Mouse (Mus musculus): ENCODE results near the gene Grik3. TPM values are rescaled to one million over a fixed set of nuclear protein-coding genes. Genes with fewer than 3 reads are reported as not detected.

The Grik3 gene
- total and polyA plus RNA-seq, 3 experiments = not detected

GRCm38 (mm10) chr4:125580336-125580735, 89.8 kb downstream of the Grik3 start:
- no peaks in the 10 kb centered on the region for H3K79me2 ChIP-seq (replicated peaks; ENCODE audit: control insufficient read depth, extremely low read depth, insufficient read depth, poor library complexity, severe bottlenecking)
- no peak overlapping the region for H3K27ac ChIP-seq (ENCODE audit: insufficient read depth, low read depth)
- DNase-seq (ENCODE audit: extremely low read depth) = no peak
- in situ Hi-C loops (cut with MboI; ENCODE audit: low pct_ligation_motif_present, low pct_unique_long_range_greater_than_20kb, low sequenced_read_pairs) (no loop called here), dilution Hi-C loops (cut with MboI; ENCODE audit: extremely low pct_ligation_motif_present, extremely low pct_unique_long_range_greater_than_20kb, low sequenced_read_pairs) (no loop called here)
- no peak for TF ChIP-seq SIN3A (IDR thresholded peaks at IDR 0.05; ENCODE audit: low read length)
- H3K36me3 ChIP-seq (replicated peaks in 1 of 2; ENCODE audit: control insufficient read depth in 1 of 2, insufficient read depth in 1 of 2, low read length in 1 of 2) = no peaks in the 10 kb centered on the region
- peaks cover 0 to 4% of the 10 kb centered on the region in 2 experiments; a peak in 2 of 4 replicates for H3K4me1 ChIP-seq (ENCODE audit: control insufficient read depth in 1 of 2, insufficient read depth in 2 of 2)
- no peaks in the 10 kb centered on the region for H3K9me3 ChIP-seq (replicated peaks; ENCODE audit: low read length)
- H3K9ac ChIP-seq (ENCODE audit: insufficient read depth, low read depth) = no peak overlapping the region
- peaks cover 86% of the 10 kb centered on the region for H3K27me3 ChIP-seq (replicated peaks)
- H3K4me3 ChIP-seq (replicated peaks in 1 of 3; ENCODE audit: low read depth in 2 of 3, low read length in 2 of 3, poor library complexity in 1 of 3) = no peak overlapping the region
- H3K4me2 ChIP-seq (ENCODE audit: insufficient read depth, low read depth, poor library complexity, severe bottlenecking) = no peak overlapping the region

- no peaks in the 10 kb centered on the region for H3K9me3 ChIP-seq (replicated peaks; ENCODE audit: low read length)
- peaks cover 0 to 4% of the 10 kb centered on the region in 2 experiments; a peak in 2 of 4 replicates for H3K4me1 ChIP-seq (ENCODE audit: control insufficient read depth in 1 of 2, insufficient read depth in 2 of 2)
- peaks cover 89% of the 10 kb centered on the region for H3K27me3 ChIP-seq (replicated peaks)
- TF ChIP-seq RAD21 (IDR thresholded peaks at IDR 0.05; ENCODE audit: low read depth, low read length) (no peak), TCF12 (IDR thresholded peaks at IDR 0.05; ENCODE audit: low read depth, low read length) (no peak), CTCF (conservative IDR thresholded peaks at IDR 0.05 in 1 of 2, IDR thresholded peaks at IDR 0.05 in 1 of 2; ENCODE audit: low read depth in 2 of 2, low read length in 2 of 2) (no peak), IRF4 (IDR thresholded peaks at IDR 0.05; ENCODE audit: low read depth, low read length) (no peak), NRF1 (IDR thresholded peaks at IDR 0.05; ENCODE audit: low read depth, low read length) (no peak), ELF1 (IDR thresholded peaks at IDR 0.05; ENCODE audit: low read depth, low read length) (no peak), MEF2A (IDR thresholded peaks at IDR 0.05; ENCODE audit: borderline replicate concordance, low read depth, low read length) (no peak), JUND (conservative IDR thresholded peaks at IDR 0.05; ENCODE audit: low read depth, low read length) (no peak), BHLHE40 (IDR thresholded peaks at IDR 0.05; ENCODE audit: low read depth, low read length) (no peak)
- no peaks in the 10 kb centered on the region for H3K36me3 ChIP-seq (replicated peaks in 1 of 2; ENCODE audit: control insufficient read depth in 1 of 2, insufficient read depth in 1 of 2, low read length in 1 of 2)
- in situ Hi-C loops (cut with MboI; ENCODE audit: low pct_ligation_motif_present, low pct_unique_long_range_greater_than_20kb, low sequenced_read_pairs) (no loop called here), dilution Hi-C loops (cut with MboI; ENCODE audit: extremely low pct_ligation_motif_present, extremely low pct_unique_long_range_greater_than_20kb, low sequenced_read_pairs) (no loop called here)
- no peak overlapping the region for H3K27ac ChIP-seq (ENCODE audit: insufficient read depth, low read depth)
- no peak for DNase-seq (ENCODE audit: extremely low read depth)
- H3K79me2 ChIP-seq (replicated peaks; ENCODE audit: control insufficient read depth, extremely low read depth, insufficient read depth, poor library complexity, severe bottlenecking) = no peaks in the 10 kb centered on the region
- H3K9ac ChIP-seq (ENCODE audit: insufficient read depth, low read depth) = no peak overlapping the region
- H3K4me2 ChIP-seq (ENCODE audit: insufficient read depth, low read depth, poor library complexity, severe bottlenecking) = no peak overlapping the region
- no peak overlapping the region for H3K4me3 ChIP-seq (replicated peaks in 1 of 3; ENCODE audit: low read depth in 2 of 3, low read length in 2 of 3, poor library complexity in 1 of 3)
Measured at GRCm38 (mm10) chr4:125583272-125583671, 92.8 kb downstream of the Grik3 start.

- H3K79me2 ChIP-seq (replicated peaks; ENCODE audit: control insufficient read depth, extremely low read depth, insufficient read depth, poor library complexity, severe bottlenecking) = no peaks in the 10 kb centered on the region
- no peak for DNase-seq (ENCODE audit: extremely low read depth)
- no peaks in the 10 kb centered on the region for H3K36me3 ChIP-seq (replicated peaks in 1 of 2; ENCODE audit: control insufficient read depth in 1 of 2, insufficient read depth in 1 of 2, low read length in 1 of 2)
- in situ Hi-C loops (cut with MboI; ENCODE audit: low pct_ligation_motif_present, low pct_unique_long_range_greater_than_20kb, low sequenced_read_pairs) (no loop called here), dilution Hi-C loops (cut with MboI; ENCODE audit: extremely low pct_ligation_motif_present, extremely low pct_unique_long_range_greater_than_20kb, low sequenced_read_pairs) (no loop called here)
- no peak overlapping the region for H3K4me3 ChIP-seq (replicated peaks in 1 of 3; ENCODE audit: low read depth in 2 of 3, low read length in 2 of 3, poor library complexity in 1 of 3)
- peaks cover 88% of the 10 kb centered on the region for H3K27me3 ChIP-seq (replicated peaks)
- H3K9ac ChIP-seq (ENCODE audit: insufficient read depth, low read depth) = no peak overlapping the region
- H3K9me3 ChIP-seq (replicated peaks; ENCODE audit: low read length) = no peaks in the 10 kb centered on the region
- H3K27ac ChIP-seq (ENCODE audit: insufficient read depth, low read depth) = no peak overlapping the region
- peaks cover 0 to 4% of the 10 kb centered on the region in 2 experiments; a peak in 2 of 4 replicates for H3K4me1 ChIP-seq (ENCODE audit: control insufficient read depth in 1 of 2, insufficient read depth in 2 of 2)
- no peak overlapping the region for H3K4me2 ChIP-seq (ENCODE audit: insufficient read depth, low read depth, poor library complexity, severe bottlenecking)
- no peak for TF ChIP-seq MAX (IDR thresholded peaks at IDR 0.05; ENCODE audit: low read length)
- no peak for TF ChIP-seq RAD21 (IDR thresholded peaks at IDR 0.05; ENCODE audit: low read depth, low read length)
- TF ChIP-seq ZKSCAN1 (IDR thresholded peaks at IDR 0.05; ENCODE audit: borderline replicate concordance, low read depth, low read length) = no peak
- no peak for TF ChIP-seq USF2 (conservative IDR thresholded peaks at IDR 0.05; ENCODE audit: low read depth, low read length)
- no peak for TF ChIP-seq ETS1 (conservative IDR thresholded peaks at IDR 0.05; ENCODE audit: low read depth, low read length)
- TF ChIP-seq JUN (IDR thresholded peaks at IDR 0.05; ENCODE audit: insufficient read depth, low read depth, low read length) = no peak
- no peak for TF ChIP-seq E2F4 (IDR thresholded peaks at IDR 0.05; ENCODE audit: insufficient replicate concordance, low read depth, low read length)
- no peak for TF ChIP-seq GABPA (IDR thresholded peaks at IDR 0.05; ENCODE audit: insufficient replicate concordance, low read depth, low read length)
- TF ChIP-seq NELFE (IDR thresholded peaks at IDR 0.05; ENCODE audit: low read depth, low read length) = no peak
- no peak for TF ChIP-seq POLR2AphosphoS2 (IDR thresholded peaks at IDR 0.05; ENCODE audit: low read depth, low read length)
- no peak for TF ChIP-seq CHD1 (IDR thresholded peaks at IDR 0.05; ENCODE audit: low read depth, low read length)
- TF ChIP-seq POLR2A (IDR thresholded peaks at IDR 0.05; ENCODE audit: low read depth, low read length) = no peak
- TF ChIP-seq MEF2A (IDR thresholded peaks at IDR 0.05; ENCODE audit: borderline replicate concordance, low read depth, low read length) = no peak
- TF ChIP-seq NRF1 (IDR thresholded peaks at IDR 0.05; ENCODE audit: low read depth, low read length) = no peak
- TF ChIP-seq ZC3H11A (IDR thresholded peaks at IDR 0.05; ENCODE audit: low read depth, low read length) = no peak
- TF ChIP-seq USF1 (IDR thresholded peaks at IDR 0.05; ENCODE audit: low read depth, low read length) = no peak
- TF ChIP-seq MYC (IDR thresholded peaks at IDR 0.05; ENCODE audit: low read depth, low read length) = no peak
- TF ChIP-seq MAFK (IDR thresholded peaks at IDR 0.05; ENCODE audit: insufficient replicate concordance, low read length) = no peak
Measured at GRCm38 (mm10) chr4:125583935-125584334, 93.4 kb downstream of the Grik3 start.

Measured in CH12.LX (cell line).